11 mouse cellular contexts compared by ENCODE assay signal in the genomic region with DNA sequence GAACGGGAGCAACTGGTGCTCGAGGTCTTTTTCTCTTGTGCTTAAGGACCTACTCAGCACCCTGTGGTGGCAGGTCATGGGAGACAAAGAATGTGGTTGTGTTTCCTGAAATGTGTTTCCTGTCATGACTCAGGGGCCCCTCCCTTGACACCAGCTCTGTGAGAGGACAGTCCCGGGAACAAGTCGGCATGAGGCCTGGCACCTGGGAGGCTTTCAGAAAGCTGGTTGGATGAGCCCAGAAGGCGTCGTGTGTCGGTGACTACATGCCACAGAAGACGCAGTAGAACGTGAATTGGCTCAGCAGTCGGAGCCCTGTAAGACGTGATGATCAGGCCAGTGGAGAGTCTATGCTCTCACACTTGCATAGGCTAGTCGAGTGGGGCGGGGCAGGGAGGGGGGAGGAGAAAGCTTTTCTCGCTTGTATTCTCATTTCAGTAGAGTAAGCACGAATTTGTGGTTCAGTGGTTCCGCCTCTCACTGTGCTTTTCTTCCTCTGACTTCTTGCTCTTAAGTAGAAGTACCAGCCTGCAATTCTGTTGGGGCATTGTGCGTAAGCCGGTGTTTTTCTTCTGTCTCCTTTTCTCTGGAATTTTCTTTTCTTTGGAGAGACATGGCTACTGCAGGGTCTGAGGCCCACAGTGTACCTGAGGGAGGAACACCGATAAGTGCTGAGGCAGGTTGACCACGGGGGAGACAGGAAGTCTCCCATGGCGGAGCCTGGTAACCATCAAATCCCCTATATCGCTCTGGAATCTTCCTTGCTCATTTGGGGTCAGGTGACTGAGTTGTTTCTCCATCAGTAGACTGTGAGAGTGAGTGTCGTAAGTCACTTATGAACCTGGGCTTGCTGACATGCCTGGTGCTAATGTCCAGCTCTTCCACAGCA.
DNase-seq lines count a peak whose midpoint lies in the region; ATAC-seq lines count a peak whose summit lies in the region.
"Had no signal": no experiment of that assay in that cellular context is flagged by ENCODE, and none has a peak within 500 bp of the region (broad histone marks: within the 10 kb centered on the region; RNA-seq: fewer than 3 reads in every experiment).

No protein-coding gene starts in this region.

- H3K27me3 ChIP-seq in embryonic facial prominence, embryonic 14.5 days (replicated peaks; ENCODE audit: control insufficient read depth, insufficient read depth, low read length): no peaks in the 10 kb centered on the region
- no peaks in the 10 kb centered on the region for H3K27me3 ChIP-seq in embryonic facial prominence, embryonic 10.5 days (replicated peaks; ENCODE audit: low read depth, poor library complexity, severe bottlenecking)
- no peaks in the 10 kb centered on the region for H3K27me3 ChIP-seq in intestine, embryonic 15.5 days (replicated peaks)

- no peak overlapping the region for H3K4me3 ChIP-seq in embryonic facial prominence, embryonic 14.5 days (ENCODE audit: low read depth, low read length)
- H3K4me3 ChIP-seq in embryonic facial prominence, embryonic 10.5 days: no peak overlapping the region
- H3K4me3 ChIP-seq in intestine, embryonic 15.5 days (replicated peaks): no peak overlapping the region

- H3K4me1 ChIP-seq in embryonic facial prominence, embryonic 14.5 days (ENCODE audit: control insufficient read depth, insufficient read depth, low read length): no peaks in the 10 kb centered on the region
- peaks cover 4% of the 10 kb centered on the region; the same call in 1 of the 2 replicates for H3K4me1 ChIP-seq in embryonic facial prominence, embryonic 10.5 days
- H3K4me1 ChIP-seq in intestine, embryonic 15.5 days (replicated peaks): no peaks in the 10 kb centered on the region

- H3K9me3 ChIP-seq in embryonic facial prominence, embryonic 14.5 days (ENCODE audit: control insufficient read depth, low read length): no peaks in the 10 kb centered on the region
- 0 out of 2 replicates have a peak, but pooled peaks cover 2% of the 10 kb centered on the region for H3K9me3 ChIP-seq in embryonic facial prominence, embryonic 10.5 days
- H3K9me3 ChIP-seq in intestine, embryonic 15.5 days: no peaks in the 10 kb centered on the region

- H3K9ac ChIP-seq in embryonic facial prominence, embryonic 14.5 days (ENCODE audit: low read depth, low read length): no peak overlapping the region
- no peak overlapping the region for H3K9ac ChIP-seq in intestine, embryonic 15.5 days

- no peak for DNase-seq in embryonic facial prominence, embryonic 14.5 days (ENCODE audit: low spot score)
- DNase-seq in embryonic facial prominence, embryonic 10.5 days (ENCODE audit: low spot score): no peak
- peak; percentile 92 for DNase-seq in CD4-positive, CD25-positive, alpha-beta regulatory T cell, adult 2 months (ENCODE audit: low read depth, low spot score)
- peak; percentile 43 for DNase-seq in liver
- peak; percentile 31 for DNase-seq in skeletal muscle tissue, adult 2 months (ENCODE audit: low read depth, low spot score)
- DNase-seq in adrenal gland, adult 2 months: no peak
- DNase-seq in cerebellum, adult 9-10 months: no peak
- DNase-seq: adrenal gland, postnatal 36 days; kidney, adult 18-20 months; midbrain, embryonic 14.5 days had no signal

- 0 out of 2 replicates have a peak, but pooled peaks have one; percentile 22 for ATAC-seq in embryonic facial prominence, embryonic 14.5 days (ENCODE audit: low read depth)
- no peak for ATAC-seq in intestine, embryonic 15.5 days

- H3K36me3 ChIP-seq in embryonic facial prominence, embryonic 14.5 days (ENCODE audit: control insufficient read depth, insufficient read depth, low read length): no peaks in the 10 kb centered on the region
- no peaks in the 10 kb centered on the region for H3K36me3 ChIP-seq in embryonic facial prominence, embryonic 10.5 days (replicated peaks)
- H3K36me3 ChIP-seq in intestine, embryonic 15.5 days: no peaks in the 10 kb centered on the region

- no peak overlapping the region for H3K4me2 ChIP-seq in embryonic facial prominence, embryonic 14.5 days (ENCODE audit: low read depth, low read length)
- H3K4me2 ChIP-seq in intestine, embryonic 15.5 days (replicated peaks): no peak overlapping the region

- H3K27ac ChIP-seq in embryonic facial prominence, embryonic 14.5 days (replicated peaks; ENCODE audit: low read depth, low read length): no peak overlapping the region
- H3K27ac ChIP-seq in embryonic facial prominence, embryonic 10.5 days (replicated peaks): no peak overlapping the region
- H3K27ac ChIP-seq in intestine, embryonic 15.5 days: no peak overlapping the region

- 82% methylated on average over 22 of the region's 23 CpGs for WGBS in embryonic facial prominence, embryonic 14.5 days
- 82% methylated on average over 23 of the region's 23 CpGs for WGBS in embryonic facial prominence, embryonic 10.5 days
- 81% methylated on average over 23 of the region's 23 CpGs for WGBS in intestine, embryonic 15.5 days

Comparison
In these comparisons a context has a peak if more than half of its experiments do, and no peak if none do; other contexts are left out.
1. DNase-seq: peak in CD4-positive, CD25-positive, alpha-beta regulatory T cell, adult 2 months (single experiment), liver (single experiment) and skeletal muscle tissue, adult 2 months (single experiment); none in embryonic facial prominence, embryonic 14.5 days (single experiment), embryonic facial prominence, embryonic 10.5 days (single experiment), adrenal gland, adult 2 months (single experiment) and cerebellum, adult 9-10 months (single experiment).